Mouse (Mus musculus) skeletal muscle tissue, adult 2 months (tissue): ENCODE data around the gene Anp32b.

Experiments used
- DNase-seq: peaks from one replicate; pipeline ENCODE4 v3.0.0-alpha.2; 2012; ENCODE audit warnings: low read depth, low spot score

The Anp32b gene

GRCm38 (mm10) chr4:46450519-46451131, at the start of gene Anp32b:
Gene Anp32b, plus strand, starts transcription at chr4:46450902.
- peak; percentile 89 for DNase-seq

- DNase-seq: no peak
Observed at GRCm38 (mm10) chr4:46404042-46404795, 46.5 kb upstream of the Anp32b start.

GRCm38 (mm10) chr4:46406966-46407703, 43.6 kb upstream of the Anp32b start:
- no peak for DNase-seq

GRCm38 (mm10) chr4:46410677-46411076, 40.0 kb upstream of the Anp32b start:
- no peak for DNase-seq

- DNase-seq: no peak
Observed at GRCm38 (mm10) chr4:46411489-46411888, 39.2 kb upstream of the Anp32b start.

- DNase-seq: no peak
Observed at GRCm38 (mm10) chr4:46412113-46412512, 38.6 kb upstream of the Anp32b start.

GRCm38 (mm10) chr4:46413406-46413805, 37.3 kb upstream of the Anp32b start, which contains the start of gene Hemgn:
Gene Hemgn, minus strand, starts transcription at chr4:46413506.
- DNase-seq: no peak

- no peak for DNase-seq
Observed at GRCm38 (mm10) chr4:46417491-46417890, 33.2 kb upstream of the Anp32b start.

- DNase-seq: no peak
Observed at GRCm38 (mm10) chr4:46418851-46419250, 31.9 kb upstream of the Anp32b start.

- no peak for DNase-seq
Observed at GRCm38 (mm10) chr4:46422625-46423024, 28.1 kb upstream of the Anp32b start.

- DNase-seq: no peak
Observed at GRCm38 (mm10) chr4:46428903-46429499, 21.7 kb upstream of the Anp32b start.

GRCm38 (mm10) chr4:46432339-46433036, 18.2 kb upstream of the Anp32b start:
- DNase-seq: no peak

- DNase-seq: no peak
Observed at GRCm38 (mm10) chr4:46442501-46442900, 8.2 kb upstream of the Anp32b start.

- DNase-seq: no peak
Observed at GRCm38 (mm10) chr4:46445237-46445945, 5.3 kb upstream of the Anp32b start.

GRCm38 (mm10) chr4:46447461-46447860, 3.2 kb upstream of the Anp32b start:
- no peak for DNase-seq

GRCm38 (mm10) chr4:46448886-46449285, 1.8 kb upstream of the Anp32b start:
- DNase-seq: no peak

GRCm38 (mm10) chr4:46450020-46450518, 633 bp upstream of the Anp32b start:
- no peak for DNase-seq

- DNase-seq: peak; percentile 40
Observed at GRCm38 (mm10) chr4:46451240-46451757, 597 bp downstream of the Anp32b start.

GRCm38 (mm10) chr4:46451758-46452480, 1.2 kb downstream of the Anp32b start:
- DNase-seq: peak; percentile 68

- DNase-seq: peak; percentile 33
Observed at GRCm38 (mm10) chr4:46452481-46452850, 1.8 kb downstream of the Anp32b start.
